16 mouse cellular contexts compared by ENCODE assay signal in the genomic region with DNA sequence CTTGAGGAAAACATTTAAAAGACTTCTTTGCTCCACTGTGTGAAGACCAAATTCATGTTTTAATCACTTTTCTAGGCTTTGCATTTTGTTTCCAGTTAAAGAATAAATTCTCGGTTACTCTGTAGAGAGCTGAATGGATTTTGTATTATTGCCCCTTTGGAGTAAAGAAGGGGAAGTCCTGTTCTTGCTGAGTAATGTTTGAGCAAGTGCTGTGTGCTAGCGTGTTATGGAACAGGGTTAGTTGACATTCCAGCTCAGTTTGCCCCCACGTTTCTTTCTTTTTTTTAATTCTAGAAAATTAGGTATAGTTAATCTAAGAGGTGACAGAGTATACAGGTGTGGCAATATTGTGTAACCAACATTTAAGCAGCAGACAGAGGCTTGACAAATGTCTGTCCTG. TPM values are rescaled to one million over a fixed set of nuclear protein-coding genes. Genes with fewer than 3 reads are reported as not detected.
DNase-seq lines count a peak whose midpoint lies in the region; ATAC-seq lines count a peak whose summit lies in the region.
"Had no signal": no experiment of that assay in that cellular context is flagged by ENCODE, and none has a peak within 500 bp of the region (broad histone marks: within the 10 kb centered on the region; RNA-seq: fewer than 3 reads in every experiment).

No protein-coding gene starts in this region.

- peak; percentile 62 to 72; a peak in 3 of 4 replicates for ATAC-seq in hematopoietic stem cell, adult 5-6 weeks (replicated peaks in 1 of 2; ENCODE audit: insufficient read depth in 1 of 2, low FRiP score in 2 of 2, low TSS enrichment in 1 of 2, low read depth in 1 of 2, poor library complexity in 2 of 2, severe bottlenecking in 2 of 2)
- ATAC-seq: activated CD4-positive, CD25-positive, alpha-beta regulatory T cell, adult 4 months; CD4-positive, CD25-positive, alpha-beta regulatory T cell, adult 4 months; Patski had no signal

- no peak for DNase-seq in ovary, postnatal 10 days (ENCODE audit: low spot score)
- DNase-seq: adrenal gland, adult 2 months; adrenal gland, adult 8-10 months; adrenal gland, postnatal 10 days; adrenal gland, postnatal 14 days; adrenal gland, postnatal 25 days; adrenal gland, postnatal 36 days; B cell, adult 2 months; cerebellum, adult 11 months; cerebellum, adult 11-12 months; cerebellum, adult 18-20 months; cerebellum, adult 2 months had no signal

RNA-seq across cellular contexts. Expression of a gene that starts 35.0 kb away (rescaled TPM):
- not detected in 2 replicates for total RNA-seq in hematopoietic stem cell, adult 5-6 weeks (2017)
